Mouse (Mus musculus) embryonic stem cell, embryonic (primary cell): ENCODE data around the gene Dhrs3.

Source experiments
- CTCF ChIA-PET, 4 experiments: fragments of 300-600 bp in 2 of 4; fragments of 350-600 bp in 2 of 4; sonication (Branson Sonifier 250); formaldehyde crosslinking; loops; one replicate each; lab custom pipeline; 2022; ENCODE audit warnings: inconsistent platforms in 2 of 4; lab: Charles Lee
- POLR2A ChIA-PET, 4 experiments: fragments of 300-600 bp in 2 of 4; fragments of 350-600 bp in 2 of 4; sonication (Branson Sonifier 250); formaldehyde crosslinking; loops; one replicate each; lab custom pipeline; 2022; ENCODE audit warnings: antibody characterized with exemption in 4 of 4, inconsistent platforms in 1 of 4; lab: Charles Lee

Gene Dhrs3

DNA sequence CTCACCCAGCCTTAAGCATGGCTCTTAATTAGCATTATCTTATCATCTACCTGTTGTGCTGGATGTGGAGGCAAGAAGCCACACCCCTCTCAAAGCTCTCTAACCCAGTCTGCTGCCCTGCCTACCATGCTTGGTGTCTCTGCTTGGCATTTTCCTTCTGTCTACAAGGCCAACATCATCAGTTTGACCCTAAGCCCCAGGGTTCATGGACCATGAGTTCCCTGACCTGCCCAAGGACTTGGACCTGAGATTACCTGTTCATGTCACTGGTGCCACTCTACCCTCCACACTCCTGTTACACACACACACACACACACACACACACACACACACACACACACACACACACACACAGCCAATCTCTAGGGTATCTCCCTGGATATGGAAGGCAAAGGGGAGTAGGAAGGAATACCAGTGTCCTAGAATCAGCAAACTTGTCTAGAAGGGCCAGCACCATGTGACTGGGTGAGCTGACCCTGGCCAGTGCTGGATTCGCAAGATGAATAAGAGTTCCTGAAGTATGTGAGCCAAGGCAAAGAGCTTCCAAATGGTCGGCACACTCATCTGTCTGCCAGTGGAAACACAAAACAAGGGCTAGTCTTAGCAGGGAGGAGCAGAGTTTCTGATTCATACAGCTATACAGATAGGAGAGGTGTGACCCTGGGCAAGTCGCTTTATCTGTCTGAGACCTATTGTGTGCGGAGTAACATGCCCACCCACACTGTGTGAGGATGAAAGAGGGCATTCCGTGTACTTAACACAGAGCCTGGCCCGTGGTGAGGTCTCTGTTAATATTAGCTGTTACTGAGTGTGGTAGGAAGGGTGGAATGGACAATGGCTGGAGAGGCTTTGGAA, 20.9 kb downstream of the Dhrs3 start:
- ChIA-PET POLR2A (interaction anchor here in 1 of 4 experiments (1.1 to 1.5 kb wide), 2 partner anchors 17 to 23 kb away, joined by 4 to 7 read pairs; no protein-coding TSS in a partner anchor), CTCF (no interaction called here)

- ChIA-PET POLR2A (interaction anchor here in 3 of 4 experiments (0.6 to 2.3 kb wide), 15 partner anchors 9 to 270 kb away, joined by 3 to 12 read pairs (median 4); partner anchors contain the start of gene Dhrs3 (in 2 of the 3)), CTCF (interaction anchor here in 3 of 4 experiments (0.6 to 4.8 kb wide), 10 partner anchors 14 to 240 kb away, joined by 3 to 54 read pairs (median 8); partner anchors contain the start of gene Dhrs3 (in 1 of the 3))
These were observed 23.9 kb downstream of the Dhrs3 start for GRCm38 (mm10) chr4:144916520-144916919.

GRCm38 (mm10) chr4:144917101-144917500, 24.5 kb downstream of the Dhrs3 start:
- POLR2A ChIA-PET = interaction anchor here (0.6 to 2.3 kb wide), 17 partner anchors 10 to 271 kb away, joined by 3 to 12 read pairs (median 4); partner anchors contain the start of gene Dhrs3 (in 2 of the 4)
- CTCF ChIA-PET = interaction anchor here in 3 of 4 experiments (0.6 to 4.8 kb wide), 17 partner anchors 13 to 298 kb away, joined by 3 to 54 read pairs (median 5); partner anchors contain the start of gene Dhrs3 (in 1 of the 3)

DNA sequence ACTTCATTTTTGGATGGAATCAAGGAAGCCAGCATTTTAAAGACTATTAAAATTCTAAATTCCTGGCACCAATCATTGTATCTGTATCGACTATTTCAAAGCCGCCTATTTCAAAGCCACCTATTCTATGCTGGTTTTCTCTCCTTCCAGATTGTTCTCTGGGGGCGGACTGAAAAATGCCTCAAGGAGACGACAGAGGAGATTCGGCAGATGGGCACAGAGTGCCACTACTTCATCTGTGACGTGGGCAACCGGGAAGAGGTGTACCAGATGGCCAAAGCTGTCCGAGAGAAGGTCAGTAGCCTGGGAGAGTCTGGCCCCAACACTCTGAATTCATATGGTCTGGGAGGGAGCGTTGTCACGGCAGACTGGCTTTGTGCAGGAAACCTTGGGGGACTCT, 25.9 kb downstream of the Dhrs3 start:
- CTCF ChIA-PET = interaction anchor here in 3 of 4 experiments (0.5 to 4.8 kb wide), 7 partner anchors 12 to 641 kb away, joined by 3 to 54 read pairs (median 9); partner anchors contain the start of gene Dhrs3 (in 1 of the 3)
- POLR2A ChIA-PET = interaction anchor here in 2 of 4 experiments (1.3 to 1.8 kb wide), 3 partner anchors 10 to 24 kb away, joined by 4 to 6 read pairs (median 4); no protein-coding TSS in a partner anchor

- ChIA-PET POLR2A (interaction anchor here in 2 of 4 experiments (0.6 to 1.6 kb wide), 6 partner anchors 11 to 182 kb away, joined by 3 to 4 read pairs (median 4); no protein-coding TSS in a partner anchor), CTCF (no interaction called here)
These were observed 36.2 kb downstream of the Dhrs3 start for GRCm38 (mm10) chr4:144928693-144929436.

- ChIA-PET POLR2A (interaction anchor here in 3 of 4 experiments (0.6 to 1.7 kb wide), 7 partner anchors 12 to 255 kb away, joined by 3 to 10 read pairs (median 4); no protein-coding TSS in a partner anchor), CTCF (interaction anchor here in 2 of 4 experiments (0.7 to 1.6 kb wide), 5 partner anchors 12 to 366 kb away, joined by 3 to 9 read pairs (median 5); no protein-coding TSS in a partner anchor)
These were observed 37.2 kb downstream of the Dhrs3 start for GRCm38 (mm10) chr4:144929811-144930221.

GRCm38 (mm10) chr4:144930366-144930765, 37.7 kb downstream of the Dhrs3 start:
- CTCF ChIA-PET = interaction anchor here in 2 of 4 experiments (0.7 to 1.6 kb wide), 5 partner anchors 13 to 366 kb away, joined by 3 to 9 read pairs (median 5); no protein-coding TSS in a partner anchor
- POLR2A ChIA-PET = interaction anchor here in 2 of 4 experiments (0.8 to 1.7 kb wide), 7 partner anchors 13 to 104 kb away, joined by 3 to 9 read pairs (median 3); no protein-coding TSS in a partner anchor

DNA sequence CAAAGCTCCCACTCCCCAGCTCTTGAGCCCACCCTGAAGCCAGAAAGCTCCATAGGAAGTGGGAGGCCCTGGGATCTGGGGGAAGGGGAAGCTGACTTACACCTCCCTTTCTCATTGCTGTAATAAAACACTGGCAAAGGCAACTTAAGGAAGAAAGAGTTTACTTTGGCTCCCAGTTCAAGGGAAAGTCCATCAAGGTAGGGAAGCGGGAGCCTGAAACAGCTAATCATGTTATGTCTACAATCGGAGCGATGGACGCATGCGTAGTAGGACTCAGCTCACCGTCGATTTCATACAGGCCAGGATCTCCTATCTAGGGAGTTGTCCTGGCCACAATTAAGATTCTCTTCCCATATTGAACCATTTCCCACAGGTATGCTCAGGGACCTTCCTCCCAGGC, 38.5 kb downstream of the Dhrs3 start:
- CTCF ChIA-PET = interaction anchor here in 3 of 4 experiments (0.7 to 1.6 kb wide), 4 partner anchors 14 to 230 kb away, joined by 3 to 9 read pairs (median 5); no protein-coding TSS in a partner anchor

DNA sequence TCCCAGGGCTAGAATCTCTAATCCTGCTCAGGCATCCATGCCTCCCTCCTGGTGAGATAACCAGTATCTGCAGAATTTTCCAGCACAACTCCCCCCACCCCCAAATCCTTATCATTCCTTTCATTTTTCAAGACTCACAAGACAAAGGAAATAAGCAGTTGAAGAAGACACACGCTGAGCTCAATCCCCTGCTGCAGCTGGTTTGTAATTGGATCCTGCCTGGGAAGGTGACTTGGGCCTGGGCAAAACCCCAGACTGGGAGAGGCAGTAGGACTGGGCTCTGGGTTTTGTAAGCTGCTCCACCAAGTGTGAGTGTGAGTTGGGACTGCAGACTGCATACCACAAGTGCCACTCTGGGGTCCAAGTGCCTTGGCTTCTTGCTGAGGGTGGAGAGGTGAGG, 41.9 kb downstream of the Dhrs3 start:
- ChIA-PET CTCF (interaction anchor here in 2 of 4 experiments (0.7 to 1.0 kb wide), 3 partner anchors 17 to 279 kb away, joined by 4 to 5 read pairs (median 4); no protein-coding TSS in a partner anchor), POLR2A (interaction anchor here (0.6 to 1.3 kb wide), 19 partner anchors 10 to 650 kb away, joined by 3 to 4 read pairs (median 3); partner anchors contain the start of gene Dhrs3 (in 3 of the 4))

More for the DNA sequence above, 38.5 kb downstream of the Dhrs3 start:
- POLR2A ChIA-PET = interaction anchor here in 2 of 4 experiments (0.8 to 1.7 kb wide), 10 partner anchors 10 to 103 kb away, joined by 3 to 9 read pairs (median 3); no protein-coding TSS in a partner anchor

GRCm38 (mm10) chr4:144936563-144937154, 44.0 kb downstream of the Dhrs3 start:
- ChIA-PET POLR2A (interaction anchor here in 1 of 4 experiments (1.0 kb wide), 1 partner anchor 45 kb away, joined by 3 read pairs; no protein-coding TSS in a partner anchor), CTCF (no interaction called here)

DNA sequence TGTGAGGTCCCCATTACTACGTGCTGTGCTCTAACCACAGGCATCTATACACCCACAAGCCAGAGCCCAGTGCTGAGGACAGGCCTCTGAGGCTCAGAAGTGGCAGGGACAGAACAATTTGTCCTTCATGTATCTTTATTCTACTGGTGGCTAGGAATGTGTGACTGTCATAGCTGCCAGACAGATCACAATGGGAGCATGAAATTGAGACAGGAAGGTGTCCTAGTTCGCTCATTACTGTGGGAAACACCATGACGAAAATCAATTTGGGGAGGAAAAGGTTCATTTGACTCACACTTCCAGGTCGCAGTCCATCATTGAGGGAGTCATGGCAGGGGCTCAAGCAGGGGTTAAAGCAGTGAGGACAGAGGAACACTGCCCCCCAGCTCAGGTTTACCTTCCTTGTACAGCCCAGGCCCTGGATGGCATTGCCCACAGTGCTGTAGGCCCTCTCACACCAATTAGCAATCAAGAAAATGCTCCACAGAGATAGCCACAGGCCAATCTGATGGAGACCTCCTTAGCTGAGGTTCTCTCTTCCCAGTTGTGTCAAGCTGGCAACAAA, 47.3 kb downstream of the Dhrs3 start:
- ChIA-PET POLR2A (interaction anchor here in 1 of 4 experiments (1.1 kb wide), 1 partner anchor 12 kb away, joined by 3 read pairs; no protein-coding TSS in a partner anchor), CTCF (interaction anchor here in 1 of 4 experiments (0.8 kb wide), 1 partner anchor 8 kb away, joined by 4 read pairs; no protein-coding TSS in a partner anchor)

GRCm38 (mm10) chr4:144940796-144941462, 48.3 kb downstream of the Dhrs3 start:
- CTCF ChIA-PET = no interaction called here
- POLR2A ChIA-PET = interaction anchor here in 1 of 4 experiments (0.8 kb wide), 1 partner anchor 9 kb away, joined by 4 read pairs; no protein-coding TSS in a partner anchor

DNA sequence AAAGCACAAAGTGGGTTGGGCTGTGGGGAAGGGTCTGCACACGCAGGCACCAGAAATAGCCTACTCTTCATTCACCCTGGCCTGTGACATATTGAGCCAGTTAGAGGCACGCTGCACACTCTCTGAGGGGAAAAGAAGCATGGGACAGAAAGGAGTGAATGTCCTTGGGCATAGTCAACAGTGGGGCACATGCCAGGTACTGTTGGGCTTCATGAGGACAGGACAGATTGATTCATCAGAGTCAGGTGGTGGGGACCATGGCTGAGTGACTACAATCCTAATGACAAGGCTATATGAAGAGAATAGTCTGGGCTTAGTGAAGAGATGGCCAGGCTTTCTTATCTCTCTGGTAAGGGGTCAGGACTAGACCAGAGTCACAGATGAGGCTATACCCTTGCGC, 49.8 kb downstream of the Dhrs3 start:
- ChIA-PET CTCF (no interaction called here), POLR2A (interaction anchor here in 1 of 4 experiments (1.0 kb wide), 1 partner anchor 14 kb away, joined by 3 read pairs; no protein-coding TSS in a partner anchor)

DNA sequence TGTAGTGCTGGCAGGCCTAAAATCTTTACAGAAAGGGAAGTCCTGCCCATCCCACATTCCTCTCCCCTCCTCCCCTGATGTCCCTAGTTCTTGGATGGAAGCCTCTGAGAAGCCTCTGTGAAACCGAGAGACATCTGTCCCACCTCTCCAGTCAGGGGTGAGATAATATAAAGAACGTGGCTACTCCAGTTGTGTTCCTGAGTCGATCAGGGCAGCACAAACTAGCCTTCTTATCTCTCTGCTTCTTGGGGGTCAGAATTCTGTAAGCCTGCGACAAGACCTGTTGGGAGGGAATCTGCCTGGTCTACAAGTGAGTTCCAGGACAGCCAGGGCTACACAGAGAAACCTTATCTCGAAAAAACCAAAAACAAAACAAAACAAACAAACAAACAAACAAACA, 50.6 kb downstream of the Dhrs3 start:
- ChIA-PET POLR2A (no interaction called here), CTCF (no interaction called here)

GRCm38 (mm10) chr4:144947738-144948390, 55.2 kb downstream of the Dhrs3 start:
- ChIA-PET CTCF (interaction anchor here in 1 of 4 experiments (0.8 kb wide), 1 partner anchor 8 kb away, joined by 4 read pairs; no protein-coding TSS in a partner anchor), POLR2A (interaction anchor here in 1 of 4 experiments (1.1 to 1.8 kb wide), 2 partner anchors 17 to 58 kb away, joined by 3 to 6 read pairs; no protein-coding TSS in a partner anchor)
